Mouse (Mus musculus) forebrain, postnatal 0 days (tissue): Measurements from ENCODE around the gene Ttll5. TPM values are rescaled to one million over a fixed set of nuclear protein-coding genes. Genes with fewer than 3 reads are reported as not detected.

Experiments used
- ATAC-seq: fragments of 200-750 bp; cut with Nextera tagmentation; 2 replicates; pipeline ENCODE4 v1.8.0; 2017; ENCODE audit warnings: mild to moderate bottlenecking, moderate library complexity
- DNase-seq: peaks from one replicate; pipeline ENCODE4 v3.0.0-alpha.2; 2015
- H3K27ac ChIP-seq: fragments of 300-500 bp; sonication (generic); 2 replicates; pipeline ENCODE4 v1.5.1; 2014; ENCODE audit warnings: low read depth, mild to moderate bottlenecking, antibody characterized with exemption, low read length, moderate library complexity, mixed read lengths
- H3K27me3 ChIP-seq: fragments of 300-500 bp; sonication (generic); 2 replicates; pipeline ENCODE4 v1.6.1; 2014; ENCODE audit warnings: mild to moderate bottlenecking, low read length, mixed read lengths; ENCODE audit not compliant: insufficient read depth
- H3K36me3 ChIP-seq: fragments of 300-500 bp; sonication (generic); 2 replicates; pipeline ENCODE4 v1.6.1; 2014; ENCODE audit warnings: mild to moderate bottlenecking, moderate library complexity; ENCODE audit not compliant: insufficient read depth
- H3K4me1 ChIP-seq: fragments of 300-500 bp; sonication (generic); 2 replicates; pipeline ENCODE4 v1.6.1; 2014; ENCODE audit warnings: antibody characterized with exemption; ENCODE audit not compliant: insufficient read depth
- H3K4me2 ChIP-seq: fragments of 300-500 bp; sonication (generic); 2 replicates; pipeline ENCODE4 v1.6.1; 2014; ENCODE audit warnings: low read depth, mild to moderate bottlenecking, moderate library complexity
- H3K4me3 ChIP-seq: fragments of 300-500 bp; sonication (generic); 2 replicates; pipeline ENCODE4 v1.5.1; 2014; ENCODE audit warnings: low read depth, low read length, mixed read lengths
- H3K9ac ChIP-seq: fragments of 300-500 bp; sonication (generic); 2 replicates; pipeline ENCODE4 v1.6.1; 2014; ENCODE audit warnings: mild to moderate bottlenecking
- H3K9me3 ChIP-seq: fragments of 300-500 bp; sonication (generic); 2 replicates; pipeline ENCODE4 v1.6.1; 2016; ENCODE audit warnings: low read length
- CTCF ChIP-seq: sonication (generic); IDR thresholded peaks from 2 replicates; pipeline ENCODE4 v1.5.1; 2016; ENCODE audit warnings: antibody characterized with exemption, control low read depth, low read depth
- WGBS: fragments of 180-500 bp; shearing (Covaris S2); extraction: QIAGEN DNeasy Blood & Tissue Kit; methylation state at CpG from one replicate; pipeline ENCODE4 v1.1.7; 2014; 5-methylcytosine and 5-hydroxymethylcytosine counted together
- polyA plus RNA-seq: library from polyadenylated mRNA; unstranded; fragments of >200 nt; fragmentation: Nextera tagmentation; extraction: Ambion mirVana; gene quantifications from 2 replicates; pipeline ENCODE4 v1.2.1, GENCODE M21; 2015
- total RNA-seq: library from RNA; depleted of rRNA; stranded (reverse); fragments of >200 nt; gene quantifications from 2 replicates; pipeline ENCODE4 v1.2.3, GENCODE M21; 2014

Gene Ttll5
- total and polyA plus RNA-seq, 2 experiments from 2014 or later = 11.1 to 17.5 TPM

GRCm38 (mm10) chr12:85834543-85834942, 10.1 kb downstream of the Ttll5 start:
- H3K4me3 ChIP-seq = no peak overlapping the region
- no peaks in the 10 kb centered on the region for H3K9me3 ChIP-seq
- WGBS = 83% methylated on average over 2 of the region's 2 CpGs
- H3K9ac ChIP-seq = no peak overlapping the region
- no peak for TF ChIP-seq CTCF
- H3K4me2 ChIP-seq = no peak overlapping the region
- DNase-seq = no peak
- peaks cover 4% of the 10 kb centered on the region for H3K36me3 ChIP-seq
- H3K27ac ChIP-seq = no peak overlapping the region
- no peaks in the 10 kb centered on the region for H3K27me3 ChIP-seq
- no peak for ATAC-seq
- no peaks in the 10 kb centered on the region for H3K4me1 ChIP-seq

GRCm38 (mm10) chr12:85837765-85838164, 13.3 kb downstream of the Ttll5 start:
- H3K9me3 ChIP-seq = no peaks in the 10 kb centered on the region
- H3K9ac ChIP-seq = no peak overlapping the region
- ATAC-seq (no peak), DNase-seq (no peak)
- H3K36me3 ChIP-seq = peaks cover 4% of the 10 kb centered on the region
- H3K4me1 ChIP-seq = no peaks in the 10 kb centered on the region
- no peak overlapping the region for H3K4me2 ChIP-seq
- H3K27ac ChIP-seq = no peak overlapping the region
- H3K27me3 ChIP-seq = no peaks in the 10 kb centered on the region
- 90% methylated on average over 2 of the region's 2 CpGs for WGBS
- no peak for TF ChIP-seq CTCF
- H3K4me3 ChIP-seq = no peak overlapping the region

- no peaks in the 10 kb centered on the region for H3K9me3 ChIP-seq
- no peaks in the 10 kb centered on the region for H3K4me1 ChIP-seq
- TF ChIP-seq CTCF = no peak
- H3K9ac ChIP-seq = no peak overlapping the region
- no peak overlapping the region for H3K4me3 ChIP-seq
- peaks cover 9% of the 10 kb centered on the region for H3K36me3 ChIP-seq
- H3K4me2 ChIP-seq = no peak overlapping the region
- H3K27ac ChIP-seq = no peak overlapping the region
- ATAC-seq = no peak
- DNase-seq = no peak
- 90% methylated on average over 12 of the region's 12 CpGs for WGBS
- no peaks in the 10 kb centered on the region for H3K27me3 ChIP-seq
These were observed 15.0 kb downstream of the Ttll5 start for GRCm38 (mm10) chr12:85839371-85840000.

GRCm38 (mm10) chr12:85848164-85848958, 23.9 kb downstream of the Ttll5 start:
- no peaks in the 10 kb centered on the region for H3K27me3 ChIP-seq
- no peak overlapping the region for H3K9ac ChIP-seq
- TF ChIP-seq CTCF = peak; percentile 68
- no peaks in the 10 kb centered on the region for H3K4me1 ChIP-seq
- no peak overlapping the region for H3K4me2 ChIP-seq
- DNase-seq (peak; percentile 41), ATAC-seq (peak; percentile 55)
- peaks cover 11% of the 10 kb centered on the region for H3K36me3 ChIP-seq
- H3K4me3 ChIP-seq = no peak overlapping the region
- 85% methylated on average over 7 of the region's 7 CpGs for WGBS
- no peaks in the 10 kb centered on the region for H3K9me3 ChIP-seq
- no peak overlapping the region for H3K27ac ChIP-seq

GRCm38 (mm10) chr12:85850661-85851060, 26.2 kb downstream of the Ttll5 start:
- H3K27me3 ChIP-seq = no peaks in the 10 kb centered on the region
- 93% methylated on average over 8 of the region's 8 CpGs for whole genome bisulfite sequencing
- H3K9me3 ChIP-seq = no peaks in the 10 kb centered on the region
- no peak overlapping the region for H3K4me3 ChIP-seq
- TF ChIP-seq CTCF = no peak
- no peak overlapping the region for H3K9ac ChIP-seq
- DNase-seq (no peak), ATAC-seq (no peak)
- H3K4me1 ChIP-seq = no peaks in the 10 kb centered on the region
- no peak overlapping the region for H3K4me2 ChIP-seq
- no peak overlapping the region for H3K27ac ChIP-seq
- 0 out of 2 replicates have a peak, but pooled peaks cover 2% of the 10 kb centered on the region for H3K36me3 ChIP-seq

- no peaks in the 10 kb centered on the region for H3K4me1 ChIP-seq
- H3K4me2 ChIP-seq = no peak overlapping the region
- no peaks in the 10 kb centered on the region for H3K27me3 ChIP-seq
- DNase-seq = no peak
- no peaks in the 10 kb centered on the region for H3K9me3 ChIP-seq
- TF ChIP-seq CTCF = no peak
- 87% methylated on average over 4 of the region's 4 CpGs for WGBS
- ATAC-seq = no peak
- no peak overlapping the region for H3K4me3 ChIP-seq
- no peak overlapping the region for H3K9ac ChIP-seq
- 0 out of 2 replicates have a peak, but pooled peaks cover 2% of the 10 kb centered on the region for H3K36me3 ChIP-seq
- no peak overlapping the region for H3K27ac ChIP-seq
These were observed 29.4 kb downstream of the Ttll5 start for GRCm38 (mm10) chr12:85853836-85854235.

- ATAC-seq = no peak
These were observed 29.8 kb downstream of the Ttll5 start for GRCm38 (mm10) chr12:85854271-85854670.

More at GRCm38 (mm10) chr12:85854271-85854670, 29.8 kb downstream of the Ttll5 start:
- Histone ChIP-seq H3K36me3 (0 out of 2 replicates have a peak, but pooled peaks cover 2% of the 10 kb centered on the region), H3K27ac (no peak overlapping the region), H3K9ac (no peak overlapping the region), H3K4me1 (no peaks in the 10 kb centered on the region), H3K9me3 (no peaks in the 10 kb centered on the region), H3K4me2 (no peak overlapping the region), H3K27me3 (no peaks in the 10 kb centered on the region), H3K4me3 (no peak overlapping the region)
- no peak for TF ChIP-seq CTCF
- DNase-seq = no peak
- WGBS = 58% methylated on average over 1 of the region's 1 CpGs
